Mouse (Mus musculus): ENCODE results near the gene Catsper2. TPM values are rescaled to one million over a fixed set of nuclear protein-coding genes. Genes with fewer than 3 reads are reported as not detected.

Catsper2 gene
- total RNA-seq (2014; rRNA removed) (2.7 and 3.8 TPM in 2 replicates), polyA plus RNA-seq (2015; fragmentation: Nextera tagmentation; extraction: Ambion mirVana) (2.6 and 3.0 TPM in 2 replicates)

DNA sequence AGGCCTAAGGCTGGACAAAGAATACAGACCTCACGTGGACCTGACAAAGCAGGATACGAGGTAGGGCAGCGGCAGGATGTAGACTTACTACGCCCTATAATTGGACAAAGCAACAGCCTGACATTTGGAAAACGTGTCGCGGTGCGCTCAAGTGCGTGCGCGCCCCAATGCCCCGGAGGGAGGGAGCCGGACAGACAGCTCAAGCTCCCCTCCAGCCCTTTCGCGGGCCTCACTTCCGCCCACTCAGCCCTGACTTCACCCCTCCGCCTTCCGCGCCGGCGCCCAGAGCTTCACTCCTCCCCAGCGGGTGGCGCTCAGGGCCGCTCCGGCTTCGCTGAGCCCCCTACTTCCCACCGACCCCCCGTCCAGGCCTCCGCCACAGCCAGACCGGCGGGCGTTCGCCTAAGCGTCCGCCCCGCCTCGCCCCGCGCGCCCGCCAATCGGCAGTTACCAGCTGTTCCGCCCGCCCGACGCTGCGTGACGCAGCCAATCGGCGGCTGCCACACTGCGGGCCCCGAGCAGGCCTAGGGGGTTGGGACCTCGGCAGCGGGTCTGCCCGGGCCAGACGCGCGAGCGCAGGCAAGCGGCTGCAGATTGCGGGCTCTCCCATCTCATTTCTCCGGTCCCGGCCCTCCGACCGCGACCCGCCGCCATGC is at the start of gene Catsper2, which contains the start of gene Pdia3:
Gene Catsper2 (minus strand): TSS at position 406 of the 656 bp plus-strand sequence.
Gene Pdia3 (plus strand): TSS at position 389 of the 656 bp plus-strand sequence.
- peak; percentile 97 for DNase-seq (ENCODE audit: low spot score)
- peak; percentile 56 for TF ChIP-seq CTCF (IDR thresholded peaks at IDR 0.05)
- Histone ChIP-seq H3K4me3 (ENCODE audit: low read depth, low read length) (peak within 1 kb of the TSS; percentile 97), H3K9ac (replicated peaks; ENCODE audit: low read length, poor library complexity, severe bottlenecking) (peak within 1 kb of the TSS; percentile 93), H3K27ac (ENCODE audit: low read depth, low read length) (peak within 1 kb of the TSS; percentile 97), H3K9me3 (ENCODE audit: low read length) (no peaks in the 10 kb centered on the region), H3K4me2 (ENCODE audit: low read depth, low read length, poor library complexity, severe bottlenecking) (peak within 1 kb of the TSS; percentile 45), H3K36me3 (ENCODE audit: insufficient read depth, low read length) (peaks cover 3% of the 10 kb centered on the region; the same call in 1 of the 2 replicates), H3K27me3 (ENCODE audit: insufficient read depth, low read length) (no peaks in the 10 kb centered on the region), H3K4me1 (ENCODE audit: insufficient read depth, low read length) (peaks cover 9% of the 10 kb centered on the region; the same call in 1 of the 2 replicates)
- under 1% methylated on average over 55 of the region's 68 CpGs for WGBS
- ATAC-seq (ENCODE audit: low FRiP score) = peak; percentile 99

DNA sequence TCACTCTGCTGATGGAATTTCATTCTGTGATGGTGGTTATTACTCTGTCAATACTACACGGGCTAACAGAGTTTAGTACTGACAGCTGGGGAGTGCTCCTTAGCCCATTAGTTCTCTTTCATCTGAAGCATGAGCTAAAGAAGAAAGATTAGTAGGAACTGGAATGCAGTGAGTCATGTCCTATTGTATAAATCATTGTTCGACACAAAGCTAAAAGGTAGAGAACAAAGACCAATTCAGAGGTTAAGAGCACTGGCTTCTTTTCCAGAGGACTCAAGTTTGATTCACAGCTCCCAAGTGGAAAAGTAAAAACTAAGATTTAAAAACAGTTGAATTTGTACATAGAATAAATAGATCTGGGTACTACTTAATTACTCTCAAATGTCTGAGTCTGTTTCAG is 46.5 kb upstream of the Catsper2 start:
- DNase-seq (ENCODE audit: low spot score) (no peak), ATAC-seq (ENCODE audit: low FRiP score) (no peak)
- H3K9ac ChIP-seq (replicated peaks; ENCODE audit: low read length, poor library complexity, severe bottlenecking) = no peak overlapping the region
- no peak overlapping the region for H3K4me2 ChIP-seq (ENCODE audit: low read depth, low read length, poor library complexity, severe bottlenecking)
- H3K27me3 ChIP-seq (ENCODE audit: insufficient read depth, low read length) = no peaks in the 10 kb centered on the region
- no peak for TF ChIP-seq CTCF (IDR thresholded peaks at IDR 0.05)
- WGBS = 66% methylated on average over 2 of the region's 2 CpGs
- H3K27ac ChIP-seq (ENCODE audit: low read depth, low read length) = no peak overlapping the region
- no peaks in the 10 kb centered on the region for H3K36me3 ChIP-seq (ENCODE audit: insufficient read depth, low read length)
- H3K4me1 ChIP-seq (ENCODE audit: insufficient read depth, low read length) = no peaks in the 10 kb centered on the region
- no peaks in the 10 kb centered on the region for H3K9me3 ChIP-seq (ENCODE audit: low read length)
- no peak overlapping the region for H3K4me3 ChIP-seq (ENCODE audit: low read depth, low read length)

DNA sequence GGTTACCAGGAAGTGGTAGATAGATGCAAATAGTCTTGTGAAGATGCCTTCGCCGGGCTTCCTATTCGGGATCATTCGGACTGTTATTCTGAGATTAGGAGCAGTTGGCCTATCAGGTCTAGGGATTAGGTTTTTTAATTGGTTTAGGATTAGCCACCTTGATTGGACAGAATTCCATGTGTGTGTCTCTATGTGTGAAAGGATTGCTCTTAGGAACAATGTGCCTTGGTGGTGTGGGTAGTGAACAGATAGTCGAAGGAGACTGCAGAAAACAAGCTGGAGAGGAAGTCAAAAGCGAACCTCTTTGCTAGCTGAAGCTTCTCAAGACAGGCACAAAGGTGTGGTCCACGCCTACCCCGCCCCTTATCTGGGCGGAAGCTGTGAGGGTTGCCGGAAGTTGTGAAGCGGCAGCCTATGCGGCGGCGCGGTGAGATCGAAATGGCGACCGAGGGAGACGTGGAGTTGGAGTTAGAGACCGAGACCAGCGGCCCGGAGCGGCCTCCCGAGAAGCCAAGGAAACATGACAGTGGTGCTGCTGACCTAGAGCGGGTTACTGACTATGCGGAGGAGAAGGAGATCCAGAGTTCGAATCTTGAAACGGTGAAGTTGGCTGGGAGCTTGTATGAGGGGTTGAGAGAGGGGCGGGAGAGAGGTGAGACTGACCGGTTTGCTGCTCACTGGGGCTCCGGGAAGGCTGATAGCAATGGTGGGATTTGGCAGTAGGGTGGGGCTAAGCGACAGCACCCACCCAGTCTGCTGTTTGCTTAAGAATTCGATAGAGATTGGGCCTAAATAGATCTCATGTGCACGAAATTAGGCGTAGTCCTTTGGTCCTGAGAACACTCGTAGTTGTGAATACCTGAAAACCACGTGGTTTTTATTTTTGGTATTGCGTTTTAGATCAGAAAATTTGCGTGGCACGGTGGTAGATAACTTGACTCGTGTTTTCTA is 43.4 kb upstream of the Catsper2 start, which contains the start of gene Serinc4:
Gene Serinc4 (minus strand): TSS at position 90 of the 951 bp plus-strand sequence.
- Histone ChIP-seq H3K36me3 (ENCODE audit: insufficient read depth, low read length) (peaks cover 12% of the 10 kb centered on the region; the same call in 1 of the 2 replicates), H3K4me2 (ENCODE audit: low read depth, low read length, poor library complexity, severe bottlenecking) (peak within 1 kb of the TSS; percentile 72), H3K27me3 (ENCODE audit: insufficient read depth, low read length) (no peaks in the 10 kb centered on the region), H3K9me3 (ENCODE audit: low read length) (no peaks in the 10 kb centered on the region), H3K27ac (ENCODE audit: low read depth, low read length) (peak within 1 kb of the TSS; percentile 73), H3K4me3 (ENCODE audit: low read depth, low read length) (peak within 1 kb of the TSS; percentile 76), H3K9ac (replicated peaks; ENCODE audit: low read length, poor library complexity, severe bottlenecking) (peak within 1 kb of the TSS; percentile 66), H3K4me1 (ENCODE audit: insufficient read depth, low read length) (no peaks in the 10 kb centered on the region)
- 3% methylated on average over 41 of the region's 41 CpGs for WGBS
- peak; percentile 87 for DNase-seq (ENCODE audit: low spot score)
- peak; percentile 90 for ATAC-seq (ENCODE audit: low FRiP score)
- no peak for TF ChIP-seq CTCF (IDR thresholded peaks at IDR 0.05)

GRCm38 (mm10) chr2:121455534-121455933 is 41.9 kb upstream of the Catsper2 start:
- ATAC-seq (ENCODE audit: low FRiP score) = no peak
- no peak overlapping the region for H3K4me3 ChIP-seq (ENCODE audit: low read depth, low read length)
- no peak overlapping the region for H3K27ac ChIP-seq (ENCODE audit: low read depth, low read length)
- 75% methylated on average over 5 of the region's 5 CpGs for WGBS
- no peak for TF ChIP-seq CTCF (IDR thresholded peaks at IDR 0.05)
- H3K9ac ChIP-seq (replicated peaks; ENCODE audit: low read length, poor library complexity, severe bottlenecking) = no peak overlapping the region
- no peak for DNase-seq (ENCODE audit: low spot score)
- H3K36me3 ChIP-seq (ENCODE audit: insufficient read depth, low read length) = peaks cover 12% of the 10 kb centered on the region; the same call in 1 of the 2 replicates
- H3K27me3 ChIP-seq (ENCODE audit: insufficient read depth, low read length) = no peaks in the 10 kb centered on the region
- H3K9me3 ChIP-seq (ENCODE audit: low read length) = no peaks in the 10 kb centered on the region
- H3K4me1 ChIP-seq (ENCODE audit: insufficient read depth, low read length) = no peaks in the 10 kb centered on the region
- no peak overlapping the region for H3K4me2 ChIP-seq (ENCODE audit: low read depth, low read length, poor library complexity, severe bottlenecking)

DNA sequence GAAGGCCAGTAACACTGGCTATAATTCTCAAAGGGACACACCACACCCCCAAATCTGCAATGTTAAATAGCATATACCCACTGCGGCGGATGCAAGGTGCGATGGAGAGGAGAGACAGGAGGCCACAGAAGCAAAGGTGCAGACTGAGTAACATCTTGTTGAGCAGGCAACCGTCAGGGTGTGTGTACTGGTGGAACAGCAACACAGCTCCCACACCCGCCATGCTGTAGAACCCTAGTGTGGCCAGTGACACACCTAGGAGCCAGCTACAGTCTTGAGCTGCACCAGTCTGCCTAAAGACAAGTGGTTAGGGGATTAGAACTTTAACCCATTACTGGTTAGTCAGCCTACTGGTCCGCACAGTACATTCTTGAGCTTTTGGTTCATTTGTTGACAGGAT is 40.3 kb upstream of the Catsper2 start:
- Histone ChIP-seq H3K4me1 (ENCODE audit: insufficient read depth, low read length) (0 out of 2 replicates have a peak, but pooled peaks cover 4% of the 10 kb centered on the region), H3K9ac (replicated peaks; ENCODE audit: low read length, poor library complexity, severe bottlenecking) (no peak overlapping the region), H3K36me3 (ENCODE audit: insufficient read depth, low read length) (peaks cover 12% of the 10 kb centered on the region; the same call in 1 of the 2 replicates), H3K27ac (ENCODE audit: low read depth, low read length) (no peak overlapping the region), H3K9me3 (ENCODE audit: low read length) (no peaks in the 10 kb centered on the region), H3K4me2 (ENCODE audit: low read depth, low read length, poor library complexity, severe bottlenecking) (no peak overlapping the region), H3K27me3 (ENCODE audit: insufficient read depth, low read length) (no peaks in the 10 kb centered on the region), H3K4me3 (ENCODE audit: low read depth, low read length) (no peak overlapping the region)
- DNase-seq (ENCODE audit: low spot score) (no peak), ATAC-seq (ENCODE audit: low FRiP score) (no peak)
- WGBS = 77% methylated on average over 6 of the region's 6 CpGs
- TF ChIP-seq CTCF (IDR thresholded peaks at IDR 0.05) = no peak
